Mouse (Mus musculus): ENCODE measurements around the gene Tmc8.

- TF ChIP-seq GATA1 (IDR thresholded peaks at IDR 0.05; ENCODE audit: low read length) (no peak), TAL1 (IDR thresholded peaks at IDR 0.05; ENCODE audit: low read length) (no peak)
These were observed 45.0 kb downstream of the Tmc8 start for GRCm38 (mm10) chr11:117826916-117827315.

Measured in erythroblast, embryonic 14.5 days (primary cell).